Mouse (Mus musculus) limb, embryonic 10.5 days (tissue): ENCODE measurements at regions not wholly inside any gene's neighbourhood (a gene's known extent, or its start where the extent isn't known, plus 50 kb on each side); places are given as distances from the start of the nearest gene placed in this dataset.

Source experiments
- DNase-seq: peaks from one replicate; pipeline ENCODE4 v3.0.0-alpha.2; 2017; ENCODE audit warnings: low spot score
- H3K27ac ChIP-seq: fragments of 300-500 bp; sonication (generic); 2 replicates; pipeline ENCODE4 v1.5.1; 2016; ENCODE audit warnings: mild to moderate bottlenecking
- H3K27me3 ChIP-seq: fragments of 300-500 bp; sonication (generic); 2 replicates; pipeline ENCODE4 v1.6.1; 2016; ENCODE audit warnings: low read depth, mild to moderate bottlenecking; ENCODE audit not compliant: poor library complexity, severe bottlenecking
- H3K36me3 ChIP-seq: fragments of 300-500 bp; sonication (generic); 2 replicates; pipeline ENCODE4 v1.6.1; 2016; ENCODE audit warnings: mild to moderate bottlenecking, moderate library complexity
- H3K4me1 ChIP-seq: fragments of 300-500 bp; sonication (generic); 2 replicates; pipeline ENCODE4 v1.6.1; 2016
- H3K4me3 ChIP-seq: fragments of 300-500 bp; sonication (generic); 2 replicates; pipeline ENCODE4 v1.5.1; 2016; ENCODE audit warnings: mild to moderate bottlenecking, moderate library complexity
- H3K9me3 ChIP-seq: fragments of 300-500 bp; sonication (generic); replicated peaks from 2 replicates; pipeline ENCODE4 v1.6.1; 2016; ENCODE audit warnings: mild to moderate bottlenecking
- WGBS: fragments of 180-500 bp; shearing (Covaris S2); methylation state at CpG from one replicate; pipeline ENCODE4 v1.1.7; 2016; 5-methylcytosine and 5-hydroxymethylcytosine counted together

GRCm38 (mm10) chr7:37024501-37025025 lies 326.6 kb downstream of the Tshz3 start:
- Histone ChIP-seq H3K27ac (no peak overlapping the region; the same call in 1 of the 2 replicates), H3K4me1 (peaks cover 5% of the 10 kb centered on the region; the same call in 1 of the 2 replicates), H3K36me3 (no peaks in the 10 kb centered on the region), H3K9me3 (0 out of 2 replicates have a peak, but pooled peaks cover 3% of the 10 kb centered on the region), H3K27me3 (no peaks in the 10 kb centered on the region), H3K4me3 (no peak overlapping the region)
- no peak for DNase-seq
- 88% methylated on average over 7 of the region's 7 CpGs for WGBS

- Histone ChIP-seq H3K36me3 (no peaks in the 10 kb centered on the region), H3K4me1 (no peaks in the 10 kb centered on the region), H3K27me3 (no peaks in the 10 kb centered on the region), H3K9me3 (no peaks in the 10 kb centered on the region), H3K27ac (no peak overlapping the region), H3K4me3 (no peak overlapping the region)
- 85% methylated on average over 8 of the region's 8 CpGs for WGBS
- DNase-seq, result no peak
Observed at GRCm38 (mm10) chr7:37064582-37065458, 366.9 kb downstream of the Tshz3 start.

- Histone ChIP-seq H3K27me3 (no peaks in the 10 kb centered on the region), H3K27ac (no peak overlapping the region), H3K4me1 (peaks cover 9% of the 10 kb centered on the region; the same call in 1 of the 2 replicates), H3K36me3 (no peaks in the 10 kb centered on the region), H3K4me3 (no peak overlapping the region), H3K9me3 (no peaks in the 10 kb centered on the region)
- 58% methylated on average over 6 of the region's 6 CpGs for WGBS
- DNase-seq, result no peak
Observed at GRCm38 (mm10) chr7:37077698-37078097, 379.8 kb downstream of the Tshz3 start.

GRCm38 (mm10) chr7:37078140-37078539 lies 380.2 kb downstream of the Tshz3 start:
- WGBS, result 50% methylated on average over 7 of the region's 7 CpGs
- Histone ChIP-seq H3K4me1 (peaks cover 9% of the 10 kb centered on the region; the same call in 1 of the 2 replicates), H3K27me3 (no peaks in the 10 kb centered on the region), H3K4me3 (no peak overlapping the region), H3K27ac (no peak overlapping the region), H3K36me3 (no peaks in the 10 kb centered on the region), H3K9me3 (no peaks in the 10 kb centered on the region)
- DNase-seq, result no peak

GRCm38 (mm10) chr7:37089726-37090125 lies 391.8 kb downstream of the Tshz3 start:
- Histone ChIP-seq H3K9me3 (no peaks in the 10 kb centered on the region), H3K4me3 (no peak overlapping the region), H3K27ac (no peak overlapping the region), H3K36me3 (no peaks in the 10 kb centered on the region), H3K27me3 (no peaks in the 10 kb centered on the region), H3K4me1 (no peaks in the 10 kb centered on the region)
- no peak for DNase-seq
- WGBS, result 94% methylated on average over 3 of the region's 3 CpGs

- no peak overlapping the region for H3K27ac ChIP-seq
- peaks cover 6% of the 10 kb centered on the region; the same call in 1 of the 2 replicates for H3K4me1 ChIP-seq
- H3K36me3 ChIP-seq, result no peaks in the 10 kb centered on the region
- H3K4me3 ChIP-seq, result no peak overlapping the region
- H3K9me3 ChIP-seq, result no peaks in the 10 kb centered on the region
- WGBS, result 89% methylated on average over 6 of the region's 6 CpGs
- no peaks in the 10 kb centered on the region for H3K27me3 ChIP-seq
- no peak for DNase-seq
Observed at GRCm38 (mm10) chr7:37092572-37092971, 394.7 kb downstream of the Tshz3 start.

- no peak for DNase-seq
- Histone ChIP-seq H3K4me3 (no peak overlapping the region), H3K36me3 (no peaks in the 10 kb centered on the region), H3K27ac (no peak overlapping the region), H3K9me3 (no peaks in the 10 kb centered on the region), H3K4me1 (peaks cover 6% of the 10 kb centered on the region; the same call in 1 of the 2 replicates), H3K27me3 (no peaks in the 10 kb centered on the region)
- 74% methylated on average over 3 of the region's 3 CpGs for WGBS
Observed at GRCm38 (mm10) chr7:37093721-37094120, 395.8 kb downstream of the Tshz3 start.

- Histone ChIP-seq H3K27ac (no peak overlapping the region), H3K4me1 (peaks cover 8% of the 10 kb centered on the region; the same call in 1 of the 2 replicates), H3K36me3 (no peaks in the 10 kb centered on the region), H3K4me3 (no peak overlapping the region), H3K9me3 (no peaks in the 10 kb centered on the region), H3K27me3 (0 out of 2 replicates have a peak, but pooled peaks cover 9% of the 10 kb centered on the region)
- 88% methylated on average over 11 of the region's 11 CpGs for WGBS
- no peak for DNase-seq
Observed at GRCm38 (mm10) chr7:37095839-37096238, 397.9 kb downstream of the Tshz3 start.

- no peak overlapping the region for H3K4me3 ChIP-seq
- no peak for DNase-seq
- H3K9me3 ChIP-seq, result no peaks in the 10 kb centered on the region
- peaks cover 8% of the 10 kb centered on the region; the same call in 1 of the 2 replicates for H3K4me1 ChIP-seq
- 90% methylated on average over 5 of the region's 5 CpGs for WGBS
- H3K36me3 ChIP-seq, result no peaks in the 10 kb centered on the region
- H3K27me3 ChIP-seq, result 0 out of 2 replicates have a peak, but pooled peaks cover 9% of the 10 kb centered on the region
- H3K27ac ChIP-seq, result no peak overlapping the region
Observed at GRCm38 (mm10) chr7:37096291-37096690, 398.4 kb downstream of the Tshz3 start.

- H3K9me3 ChIP-seq, result no peaks in the 10 kb centered on the region
- H3K36me3 ChIP-seq, result no peaks in the 10 kb centered on the region
- no peak overlapping the region for H3K4me3 ChIP-seq
- WGBS, result 44% methylated on average over 5 of the region's 5 CpGs
- H3K27ac ChIP-seq, result no peak overlapping the region
- peaks cover 8% of the 10 kb centered on the region; the same call in 1 of the 2 replicates for H3K4me1 ChIP-seq
- 0 out of 2 replicates have a peak, but pooled peaks cover 9% of the 10 kb centered on the region for H3K27me3 ChIP-seq
- DNase-seq, result no peak
Observed at GRCm38 (mm10) chr7:37098950-37099349, 401.0 kb downstream of the Tshz3 start.

- Histone ChIP-seq H3K27ac (no peak overlapping the region), H3K36me3 (no peaks in the 10 kb centered on the region), H3K27me3 (0 out of 2 replicates have a peak, but pooled peaks cover 9% of the 10 kb centered on the region), H3K9me3 (no peaks in the 10 kb centered on the region), H3K4me1 (no peaks in the 10 kb centered on the region), H3K4me3 (no peak overlapping the region)
- WGBS, result 95% methylated on average over 9 of the region's 9 CpGs
- no peak for DNase-seq
Observed at GRCm38 (mm10) chr7:37104671-37105070, 406.8 kb downstream of the Tshz3 start.

GRCm38 (mm10) chr7:37111071-37111470 lies 413.2 kb downstream of the Tshz3 start:
- WGBS, result 31% methylated on average over 6 of the region's 6 CpGs
- Histone ChIP-seq H3K27ac (peak overlapping the region; percentile 66; the same call in 1 of the 2 replicates), H3K9me3 (no peaks in the 10 kb centered on the region), H3K4me3 (no peak overlapping the region), H3K4me1 (peaks cover 27% of the 10 kb centered on the region), H3K36me3 (no peaks in the 10 kb centered on the region), H3K27me3 (no peaks in the 10 kb centered on the region)
- peak; percentile 66 for DNase-seq

GRCm38 (mm10) chr7:37120776-37121175 lies 422.9 kb downstream of the Tshz3 start:
- Histone ChIP-seq H3K9me3 (no peaks in the 10 kb centered on the region), H3K36me3 (no peaks in the 10 kb centered on the region), H3K27me3 (no peaks in the 10 kb centered on the region), H3K4me3 (no peak overlapping the region), H3K4me1 (no peaks in the 10 kb centered on the region), H3K27ac (no peak overlapping the region)
- DNase-seq, result no peak
- WGBS, result 92% methylated on average over 4 of the region's 4 CpGs
